Mouse (Mus musculus): ENCODE measurements around the gene Il2ra. TPM values are rescaled to one million over a fixed set of nuclear protein-coding genes. Genes with fewer than 3 reads are reported as not detected.
A peak's percentile ranks its signal among the peaks of the same experiment; 100 is the strongest.

Gene Il2ra
- total RNA-seq, 2 experiments from 2014 or later, result 0.14 to 0.16 TPM

- peak; percentile 88 for DNase-seq
Observed at GRCm38 (mm10) chr2:11705201-11706025, 62.8 kb downstream of the Il2ra start, which contains the start of gene Il15ra. Gene Il15ra (plus strand): TSS chr2:11705290.

GRCm38 (mm10) chr2:11706030-11706745 is 63.6 kb downstream of the Il2ra start:
- no peak for DNase-seq

GRCm38 (mm10) chr2:11706746-11707065 is 64.1 kb downstream of the Il2ra start:
- no peak for DNase-seq

- DNase-seq, result no peak
Observed at GRCm38 (mm10) chr2:11708538-11708937, 65.9 kb downstream of the Il2ra start.

GRCm38 (mm10) chr2:11710101-11710500 is 67.5 kb downstream of the Il2ra start:
- DNase-seq, result peak; percentile 16

GRCm38 (mm10) chr2:11712483-11712990 is 69.9 kb downstream of the Il2ra start:
- no peak for DNase-seq

GRCm38 (mm10) chr2:11713021-11713420 is 70.4 kb downstream of the Il2ra start:
- DNase-seq, result no peak

GRCm38 (mm10) chr2:11714535-11714934 is 71.9 kb downstream of the Il2ra start:
- no peak for DNase-seq

GRCm38 (mm10) chr2:11718573-11718972 is 76.0 kb downstream of the Il2ra start:
- DNase-seq, result no peak

GRCm38 (mm10) chr2:11722564-11722963 is 80.0 kb downstream of the Il2ra start:
- DNase-seq, result no peak

- no peak for DNase-seq
Observed at GRCm38 (mm10) chr2:11727574-11727973, 85.0 kb downstream of the Il2ra start.

- DNase-seq, result no peak
Observed at GRCm38 (mm10) chr2:11729091-11729490, 86.5 kb downstream of the Il2ra start.

GRCm38 (mm10) chr2:11732978-11733377 is 90.4 kb downstream of the Il2ra start:
- no peak for DNase-seq

- no peak for DNase-seq
Observed at GRCm38 (mm10) chr2:11735853-11736252, 93.2 kb downstream of the Il2ra start.

GRCm38 (mm10) chr2:11738794-11739193 is 96.2 kb downstream of the Il2ra start:
- no peak for DNase-seq

GRCm38 (mm10) chr2:11739516-11740051 is 97.0 kb downstream of the Il2ra start:
- DNase-seq, result no peak

Other genes starting within 250 kb of the Il2ra start
- 10 to 100 TPM; 19.3 to 21.5 TPM for gene Pfkfb3, start 88.7 kb upstream of the Il2ra start, total RNA-seq (2021)
- gene Rbm17, start 38.7 kb upstream of the Il2ra start, total RNA-seq (2021), result 10 to 100 TPM; 63.3 to 69.8 TPM
- not detected for gene Gm17490, start 16.5 kb upstream of the Il2ra start, total RNA-seq (2021)
- 10 to 100 TPM; 12.9 to 15.4 TPM for gene Il15ra, start 62.5 kb downstream of the Il2ra start, total RNA-seq (2021)
- gene Fbh1, start 134.8 kb downstream of the Il2ra start, total RNA-seq (2021), result 10 to 100 TPM; 37.3 to 44.7 TPM
- gene Ankrd16, start 135.1 kb downstream of the Il2ra start, total RNA-seq (2021), result 10 to 100 TPM; 25.8 to 34.0 TPM

Measured in gastrocnemius, postnatal 10 days (tissue).